Mouse (Mus musculus) limb, embryonic 14.5 days (tissue): ENCODE measurements around the gene Mcu. TPM values are rescaled to one million over a fixed set of nuclear protein-coding genes. Genes with fewer than 3 reads are reported as not detected.
A peak's percentile ranks its signal among the peaks of the same experiment; 100 is the strongest.

Experiments used
- ATAC-seq: fragments of 200-750 bp; cut with Nextera tagmentation; 2 replicates; pipeline ENCODE4 v1.8.0; 2017; ENCODE audit warnings: low read depth, moderate number of reproducible peaks, moderate TSS enrichment; ENCODE audit not compliant: low FRiP score
- DNase-seq: peaks from one replicate; pipeline ENCODE4 v3.0.0-alpha.2; 2015; ENCODE audit warnings: low spot score
- H3K27ac ChIP-seq: fragments of 300-500 bp; sonication (generic); replicated peaks from 2 replicates; pipeline ENCODE4 v1.5.1; 2014; ENCODE audit warnings: low read depth, mild to moderate bottlenecking, low read length, moderate library complexity, mixed read lengths
- H3K27me3 ChIP-seq: fragments of 300-500 bp; sonication (generic); 2 replicates; pipeline ENCODE4 v1.6.1; 2014; ENCODE audit warnings: low read length, mixed read lengths; ENCODE audit not compliant: control insufficient read depth, insufficient read depth
- H3K36me3 ChIP-seq: fragments of 300-500 bp; sonication (generic); 2 replicates; pipeline ENCODE4 v1.6.1; 2014; ENCODE audit warnings: mild to moderate bottlenecking, low read length, moderate library complexity, mixed read lengths; ENCODE audit not compliant: control insufficient read depth, insufficient read depth
- H3K4me1 ChIP-seq: fragments of 300-500 bp; sonication (generic); 2 replicates; pipeline ENCODE4 v1.6.1; 2014; ENCODE audit warnings: antibody characterized with exemption, low read length, mixed read lengths; ENCODE audit not compliant: control insufficient read depth, insufficient read depth
- H3K4me2 ChIP-seq: fragments of 300-500 bp; sonication (generic); replicated peaks from 2 replicates; pipeline ENCODE4 v1.6.1; 2014; ENCODE audit warnings: low read depth, mild to moderate bottlenecking, low read length, moderate library complexity; ENCODE audit not compliant: severe bottlenecking
- H3K4me3 ChIP-seq: fragments of 300-500 bp; sonication (generic); replicated peaks from 2 replicates; pipeline ENCODE4 v1.5.1; 2014; ENCODE audit warnings: low read length
- H3K9ac ChIP-seq: fragments of 300-500 bp; sonication (generic); 2 replicates; pipeline ENCODE4 v1.6.1; 2014; ENCODE audit warnings: mild to moderate bottlenecking, low read depth, low read length, moderate library complexity; ENCODE audit not compliant: severe bottlenecking
- H3K9me3 ChIP-seq: fragments of 300-500 bp; sonication (generic); 2 replicates; pipeline ENCODE4 v1.6.1; 2016; ENCODE audit warnings: low read length; ENCODE audit not compliant: control insufficient read depth
- POLR2A ChIP-seq: fragments of 200-500 bp; IDR thresholded peaks from 2 replicates; pipeline ENCODE4 v1.8.0; 2012; ENCODE audit warnings: inconsistent platforms, mild to moderate bottlenecking, moderate library complexity, borderline replicate concordance; ENCODE audit not compliant: insufficient read depth, insufficient read length; ENCODE audit errors: extremely low read depth
- WGBS: fragments of 180-500 bp; shearing (Covaris S2); extraction: QIAGEN DNeasy Blood & Tissue Kit; methylation state at CpG from one replicate; pipeline ENCODE4 v1.1.7; 2014; 5-methylcytosine and 5-hydroxymethylcytosine counted together
- polyA plus RNA-seq, 2 experiments: library from polyadenylated mRNA; depleted of rRNA in 1 of 2; stranded (reverse) in 1 of 2; unstranded in 1 of 2; fragments of >200 nt; fragmentation: Nextera tagmentation in 1 of 2; extraction: Ambion mirVana in 1 of 2; gene quantifications; 2 replicates each; pipeline versions ENCODE4 v1.2.1 to v1.2.3; 2012 to 2014

The Mcu gene
- polyA plus RNA-seq, 2 experiments = 34.5 to 54.2 TPM

DNA sequence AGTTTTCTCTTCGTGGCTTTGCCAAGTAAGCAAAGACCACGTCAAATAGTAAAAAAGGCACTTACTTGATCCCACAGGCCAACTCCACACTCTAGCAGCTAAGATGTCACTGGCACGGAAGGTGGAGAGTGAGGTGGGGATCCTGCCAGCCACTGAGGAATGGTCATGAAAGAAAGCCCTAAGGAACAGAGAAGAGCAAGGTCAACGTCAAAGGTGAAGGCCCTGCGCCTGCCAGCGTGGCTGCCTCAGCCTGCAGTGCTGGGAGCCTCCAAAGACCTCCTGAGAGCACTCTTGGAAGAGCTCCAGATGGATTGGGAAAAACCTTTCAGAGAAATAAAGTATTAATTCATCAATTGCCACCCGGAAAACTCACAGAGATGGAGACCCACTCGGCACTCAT, 16.0 kb downstream of the Mcu start:
- H3K4me2 ChIP-seq = no peak overlapping the region
- ATAC-seq (no peak), DNase-seq (no peak)
- H3K9me3 ChIP-seq = no peaks in the 10 kb centered on the region
- no peak overlapping the region for H3K9ac ChIP-seq
- WGBS = 68% methylated on average over 8 of the region's 8 CpGs
- H3K4me3 ChIP-seq = no peak overlapping the region
- H3K36me3 ChIP-seq = peaks cover 18% of the 10 kb centered on the region
- peaks cover 14% of the 10 kb centered on the region for H3K4me1 ChIP-seq
- no peak for TF ChIP-seq POLR2A
- H3K27ac ChIP-seq = no peak overlapping the region
- H3K27me3 ChIP-seq = no peaks in the 10 kb centered on the region

DNA sequence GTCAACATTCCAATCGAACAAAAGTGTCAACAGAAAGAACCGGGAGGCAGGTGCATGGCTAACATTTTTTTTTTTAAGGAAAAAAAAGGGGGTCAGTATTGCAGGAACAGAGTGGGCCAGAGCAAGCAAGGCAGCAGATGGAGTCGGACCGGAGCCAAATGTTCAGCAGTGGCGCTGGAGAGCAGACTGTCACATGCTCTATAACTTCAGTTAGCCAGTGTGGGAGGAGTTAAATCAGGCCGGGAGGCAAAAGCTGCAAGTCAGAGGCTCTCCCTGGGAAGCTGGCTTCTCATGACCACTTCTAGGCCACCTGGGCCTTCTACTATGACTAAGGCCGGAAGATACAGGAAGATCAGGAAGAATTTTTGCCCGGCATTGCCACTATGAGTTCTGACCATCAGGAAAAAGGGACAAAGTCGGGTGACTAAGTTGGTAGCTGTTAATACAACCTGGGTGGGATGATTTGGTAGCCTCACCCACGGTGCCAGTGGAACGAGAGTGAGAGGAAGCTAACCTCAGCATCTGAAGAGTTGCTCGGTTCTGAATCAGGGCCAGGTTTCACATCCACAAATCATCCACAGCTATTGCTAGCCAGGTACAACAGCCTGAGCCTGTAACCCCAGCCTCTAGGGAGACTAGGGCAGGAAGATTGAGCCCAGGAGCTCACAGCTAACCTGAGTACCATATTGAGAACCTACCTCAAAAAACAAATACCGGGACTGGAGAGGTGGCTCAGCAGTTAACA, 22.5 kb downstream of the Mcu start:
- Histone ChIP-seq H3K9ac (no peak overlapping the region), H3K9me3 (no peaks in the 10 kb centered on the region), H3K4me2 (no peak overlapping the region), H3K4me3 (no peak overlapping the region), H3K27me3 (no peaks in the 10 kb centered on the region), H3K27ac (no peak overlapping the region), H3K36me3 (peaks cover 14% of the 10 kb centered on the region; the same call in 1 of the 2 replicates), H3K4me1 (no peaks in the 10 kb centered on the region)
- ATAC-seq (no peak), DNase-seq (peak; percentile 38)
- TF ChIP-seq POLR2A = no peak
- WGBS = 69% methylated on average over 13 of the region's 13 CpGs

DNA sequence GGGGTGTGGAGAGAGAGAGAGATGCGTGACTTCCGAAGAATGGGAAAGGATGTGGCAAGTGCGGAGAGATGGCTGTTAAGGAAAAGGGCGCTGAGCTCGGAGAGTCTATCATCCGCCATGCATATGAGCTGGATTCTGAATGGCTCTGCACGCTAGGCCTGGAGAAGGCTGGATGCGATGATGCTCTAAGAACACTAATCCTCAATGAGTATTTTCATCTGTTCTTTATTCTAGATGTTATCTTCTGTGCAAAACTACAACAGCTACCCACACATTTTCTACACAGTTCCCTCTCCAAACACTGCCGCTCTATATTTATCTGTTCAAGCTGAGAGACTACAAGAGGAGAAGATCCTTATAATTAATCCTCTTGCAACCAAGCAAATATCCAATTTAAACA, 25.9 kb downstream of the Mcu start:
- Histone ChIP-seq H3K4me1 (no peaks in the 10 kb centered on the region), H3K9me3 (no peaks in the 10 kb centered on the region), H3K9ac (no peak overlapping the region), H3K36me3 (0 out of 2 replicates have a peak, but pooled peaks cover 3% of the 10 kb centered on the region), H3K4me2 (no peak overlapping the region), H3K27ac (no peak overlapping the region), H3K27me3 (no peaks in the 10 kb centered on the region), H3K4me3 (no peak overlapping the region)
- WGBS = 99% methylated on average over 9 of the region's 9 CpGs
- ATAC-seq (no peak), DNase-seq (no peak)
- TF ChIP-seq POLR2A = no peak

- H3K4me3 ChIP-seq = no peak overlapping the region
- no peaks in the 10 kb centered on the region for H3K4me1 ChIP-seq
- TF ChIP-seq POLR2A = no peak
- no peak overlapping the region for H3K9ac ChIP-seq
- 79% methylated on average over 13 of the region's 13 CpGs for WGBS
- H3K4me2 ChIP-seq = no peak overlapping the region
- no peaks in the 10 kb centered on the region for H3K27me3 ChIP-seq
- ATAC-seq (no peak), DNase-seq (no peak)
- no peak overlapping the region for H3K27ac ChIP-seq
- H3K36me3 ChIP-seq = 0 out of 2 replicates have a peak, but pooled peaks cover 3% of the 10 kb centered on the region
- no peaks in the 10 kb centered on the region for H3K9me3 ChIP-seq
Measured at GRCm38 (mm10) chr10:59589856-59590255, 26.6 kb downstream of the Mcu start.

GRCm38 (mm10) chr10:59589420-59589819, 27.1 kb downstream of the Mcu start:
- Histone ChIP-seq H3K4me1 (no peaks in the 10 kb centered on the region), H3K9ac (no peak overlapping the region), H3K27me3 (no peaks in the 10 kb centered on the region), H3K27ac (no peak overlapping the region), H3K4me3 (no peak overlapping the region), H3K4me2 (no peak overlapping the region), H3K36me3 (0 out of 2 replicates have a peak, but pooled peaks cover 3% of the 10 kb centered on the region), H3K9me3 (no peaks in the 10 kb centered on the region)
- ATAC-seq = no peak
- TF ChIP-seq POLR2A = no peak
- WGBS = 74% methylated on average over 7 of the region's 7 CpGs
- DNase-seq = no peak
